Mouse (Mus musculus): ENCODE results near the gene Ikzf1.

DNA sequence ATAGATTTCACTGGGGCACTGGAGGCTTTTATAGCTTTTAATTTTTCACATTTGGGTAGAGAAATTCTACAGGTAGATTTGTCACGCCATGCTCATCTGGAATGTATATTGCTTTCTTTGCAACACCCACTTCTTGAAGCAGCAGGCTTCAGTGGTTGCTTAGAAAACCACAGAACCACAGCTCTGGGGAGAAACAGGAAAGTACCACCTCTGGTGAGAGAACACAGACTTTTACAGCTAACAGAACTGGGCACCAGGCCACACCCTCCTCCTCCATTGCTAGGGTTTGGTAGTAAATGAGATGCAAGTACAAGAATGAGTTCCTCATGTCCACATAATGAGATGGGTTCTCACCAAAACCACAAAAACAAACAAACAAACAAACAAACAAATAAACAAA is 81.3 kb downstream of the Ikzf1 start:
- TF ChIP-seq CTCF (IDR thresholded peaks at IDR 0.05; ENCODE audit: low read depth, low read length) (no peak), GATA2 (IDR thresholded peaks at IDR 0.05; ENCODE audit: borderline replicate concordance, low read depth, low read length) (no peak), TAL1 (conservative IDR thresholded peaks at IDR 0.05; ENCODE audit: low read depth, low read length) (no peak)
